Mouse (Mus musculus) midbrain, postnatal 0 days (tissue): Measurements from ENCODE around the gene Nfkbia. TPM values are rescaled to one million over a fixed set of nuclear protein-coding genes. Genes with fewer than 3 reads are reported as not detected.

Experiments
- ATAC-seq: fragments of 200-750 bp; cut with Nextera tagmentation; 2 replicates; pipeline ENCODE4 v1.8.0; 2017; ENCODE audit warnings: moderate number of reproducible peaks, mild to moderate bottlenecking, moderate TSS enrichment, moderate library complexity; ENCODE audit not compliant: low FRiP score
- DNase-seq: peaks from one replicate; pipeline ENCODE4 v3.0.0-alpha.2; 2015; ENCODE audit warnings: low spot score
- H3K27ac ChIP-seq: fragments of 300-500 bp; sonication (generic); 2 replicates; pipeline ENCODE4 v1.5.1; 2014; ENCODE audit warnings: low read depth, mild to moderate bottlenecking, low read length, mixed read lengths
- H3K27me3 ChIP-seq: fragments of 300-500 bp; sonication (generic); 2 replicates; pipeline ENCODE4 v1.6.1; 2014; ENCODE audit warnings: low read length, control low read depth, mixed read lengths; ENCODE audit not compliant: insufficient read depth
- H3K36me3 ChIP-seq: fragments of 300-500 bp; sonication (generic); 2 replicates; pipeline ENCODE4 v1.6.1; 2014; ENCODE audit warnings: low read length, control low read depth, mixed read lengths; ENCODE audit not compliant: insufficient read depth
- H3K4me1 ChIP-seq: fragments of 300-500 bp; sonication (generic); 2 replicates; pipeline ENCODE4 v1.6.1; 2014; ENCODE audit warnings: mild to moderate bottlenecking, control low read depth, antibody characterized with exemption, low read length, mixed read lengths; ENCODE audit not compliant: insufficient read depth
- H3K4me2 ChIP-seq: fragments of 300-500 bp; sonication (generic); 2 replicates; pipeline ENCODE4 v1.6.1; 2014; ENCODE audit warnings: low read depth, mild to moderate bottlenecking, low read length, mixed read lengths; ENCODE audit not compliant: poor library complexity, severe bottlenecking
- H3K4me3 ChIP-seq: fragments of 300-500 bp; sonication (generic); 2 replicates; pipeline ENCODE4 v1.5.1; 2014; ENCODE audit warnings: low read depth, mild to moderate bottlenecking, low read length, moderate library complexity
- H3K9ac ChIP-seq: fragments of 300-500 bp; sonication (generic); replicated peaks from 2 replicates; pipeline ENCODE4 v1.6.1; 2014; ENCODE audit warnings: mild to moderate bottlenecking, low read length, moderate library complexity, mixed read lengths; ENCODE audit not compliant: poor library complexity, severe bottlenecking
- H3K9me3 ChIP-seq: fragments of 300-500 bp; sonication (generic); 2 replicates; pipeline ENCODE4 v1.6.1; 2016; ENCODE audit warnings: low read length, control low read depth
- CTCF ChIP-seq: IDR thresholded peaks from 2 replicates; pipeline ENCODE4 v1.5.1; 2016; ENCODE audit warnings: antibody characterized with exemption, mild to moderate bottlenecking
- WGBS: fragments of 180-500 bp; shearing (Covaris S2); extraction: QIAGEN DNeasy Blood & Tissue Kit; methylation state at CpG from one replicate; pipeline ENCODE4 v1.1.7; 2014; 5-methylcytosine and 5-hydroxymethylcytosine counted together
- polyA plus RNA-seq: library from polyadenylated mRNA; unstranded; fragments of >200 nt; fragmentation: Nextera tagmentation; extraction: Ambion mirVana; gene quantifications from 2 replicates; pipeline ENCODE4 v1.2.1, GENCODE M21; 2015
- total RNA-seq: library from RNA; depleted of rRNA; stranded (reverse); fragments of >200 nt; gene quantifications from 2 replicates; pipeline ENCODE4 v1.2.3, GENCODE M21; 2014

Gene Nfkbia
- total and polyA plus RNA-seq, 2 experiments from 2014 or later: 40.8 to 77.3 TPM

- DNase-seq: no peak
- no peak overlapping the region for H3K9ac ChIP-seq
- H3K9me3 ChIP-seq: no peaks in the 10 kb centered on the region
- peaks cover 19% of the 10 kb centered on the region; the same call in 1 of the 2 replicates for H3K4me1 ChIP-seq
- no peak for TF ChIP-seq CTCF
- H3K27me3 ChIP-seq: no peaks in the 10 kb centered on the region
- no peak overlapping the region for H3K4me2 ChIP-seq
- no peak overlapping the region for H3K4me3 ChIP-seq
- no peak for ATAC-seq
- 71% methylated on average over 6 of the region's 6 CpGs for WGBS
- no peaks in the 10 kb centered on the region for H3K36me3 ChIP-seq
- no peak overlapping the region for H3K27ac ChIP-seq
Measured at GRCm38 (mm10) chr12:55462456-55462855, 30.0 kb downstream of the Nfkbia start.

DNA sequence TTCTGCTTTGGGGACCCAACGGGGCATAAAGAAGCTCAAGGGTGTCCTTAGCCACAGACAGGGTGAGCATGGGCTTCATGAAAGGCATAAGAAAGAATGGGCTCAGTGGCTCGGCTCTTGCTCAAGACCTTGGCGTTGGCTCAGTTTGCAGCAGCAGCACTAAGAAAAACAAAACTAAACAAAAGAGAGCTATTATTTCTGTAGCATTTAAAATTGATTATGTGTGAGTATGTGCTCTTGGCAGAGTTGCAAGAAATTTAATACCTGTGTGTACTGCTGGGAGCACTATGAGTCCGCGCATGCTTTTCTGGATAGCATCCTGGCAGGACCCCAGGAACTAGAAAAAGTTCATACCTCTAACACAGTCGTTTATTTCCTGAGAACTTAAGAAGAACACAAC is 30.7 kb downstream of the Nfkbia start:
- DNase-seq (no peak), ATAC-seq (no peak)
- H3K9me3 ChIP-seq: no peaks in the 10 kb centered on the region
- no peaks in the 10 kb centered on the region for H3K36me3 ChIP-seq
- WGBS: 81% methylated on average over 6 of the region's 6 CpGs
- no peak for TF ChIP-seq CTCF
- H3K9ac ChIP-seq: no peak overlapping the region
- no peak overlapping the region for H3K27ac ChIP-seq
- H3K4me2 ChIP-seq: no peak overlapping the region
- H3K4me1 ChIP-seq: peaks cover 18% of the 10 kb centered on the region; the same call in 1 of the 2 replicates
- no peak overlapping the region for H3K4me3 ChIP-seq
- no peaks in the 10 kb centered on the region for H3K27me3 ChIP-seq

- ATAC-seq: no peak
- Histone ChIP-seq H3K4me3 (no peak overlapping the region), H3K4me1 (peaks cover 12% of the 10 kb centered on the region; the same call in 1 of the 2 replicates), H3K27ac (no peak overlapping the region), H3K9me3 (no peaks in the 10 kb centered on the region), H3K36me3 (no peaks in the 10 kb centered on the region), H3K9ac (no peak overlapping the region), H3K27me3 (no peaks in the 10 kb centered on the region), H3K4me2 (no peak overlapping the region)
- TF ChIP-seq CTCF: no peak
- 67% methylated on average over 4 of the region's 4 CpGs for WGBS
- no peak for DNase-seq
Measured at GRCm38 (mm10) chr12:55460900-55461299, 31.5 kb downstream of the Nfkbia start.

GRCm38 (mm10) chr12:55459739-55460138 is 32.7 kb downstream of the Nfkbia start:
- ATAC-seq: no peak
- H3K36me3 ChIP-seq: no peaks in the 10 kb centered on the region
- no peak overlapping the region for H3K4me3 ChIP-seq
- WGBS: 82% methylated on average over 8 of the region's 8 CpGs
- H3K27ac ChIP-seq: no peak overlapping the region
- H3K9ac ChIP-seq: no peak overlapping the region
- DNase-seq: no peak
- H3K27me3 ChIP-seq: no peaks in the 10 kb centered on the region
- H3K4me1 ChIP-seq: peaks cover 4% of the 10 kb centered on the region; the same call in 1 of the 2 replicates
- no peak overlapping the region for H3K4me2 ChIP-seq
- H3K9me3 ChIP-seq: no peaks in the 10 kb centered on the region
- no peak for TF ChIP-seq CTCF

GRCm38 (mm10) chr12:55456893-55457292 is 35.6 kb downstream of the Nfkbia start:
- H3K27me3 ChIP-seq: no peaks in the 10 kb centered on the region
- no peaks in the 10 kb centered on the region for H3K36me3 ChIP-seq
- H3K4me2 ChIP-seq: no peak overlapping the region
- no peak overlapping the region for H3K27ac ChIP-seq
- no peaks in the 10 kb centered on the region for H3K4me1 ChIP-seq
- no peak for TF ChIP-seq CTCF
- peak; percentile 32 for DNase-seq
- no peak overlapping the region for H3K9ac ChIP-seq
- ATAC-seq: no peak
- WGBS: 86% methylated on average over 5 of the region's 5 CpGs
- H3K9me3 ChIP-seq: no peaks in the 10 kb centered on the region
- no peak overlapping the region for H3K4me3 ChIP-seq

GRCm38 (mm10) chr12:55456136-55456535 is 36.3 kb downstream of the Nfkbia start:
- Histone ChIP-seq H3K27ac (no peak overlapping the region), H3K27me3 (no peaks in the 10 kb centered on the region), H3K4me1 (no peaks in the 10 kb centered on the region), H3K9me3 (no peaks in the 10 kb centered on the region), H3K9ac (no peak overlapping the region), H3K4me3 (no peak overlapping the region), H3K4me2 (no peak overlapping the region), H3K36me3 (no peaks in the 10 kb centered on the region)
- ATAC-seq (no peak), DNase-seq (no peak)
- TF ChIP-seq CTCF: no peak
- 65% methylated on average over 3 of the region's 3 CpGs for WGBS
